9 mouse cellular contexts compared by ENCODE assay signal in genomic region chr6:57823461-57823860, GRCm38 (mm10). TPM values are rescaled to one million over a fixed set of nuclear protein-coding genes. Genes with fewer than 3 reads are reported as not detected.
DNase-seq lines count a peak whose midpoint lies in the region; ATAC-seq and TF ChIP-seq lines count a peak whose summit lies in the region.
"Had no signal": no experiment of that assay in that cellular context is flagged by ENCODE, and none has a peak within 500 bp of the region (broad histone marks: within the 10 kb centered on the region; RNA-seq: fewer than 3 reads in every experiment).

No protein-coding gene starts in this region.

- WGBS in liver, embryonic 11.5 days, result 14% methylated on average over 3 of the region's 3 CpGs
- WGBS in embryonic facial prominence, embryonic 14.5 days, result 26% methylated on average over 3 of the region's 3 CpGs
- 14% methylated on average over 3 of the region's 3 CpGs for WGBS in intestine, embryonic 15.5 days
- 39% methylated on average over 3 of the region's 3 CpGs for WGBS in neural tube, embryonic 12.5 days
- WGBS in thymus, adult 2 months, result 18% methylated on average over 3 of the region's 3 CpGs

- no peak overlapping the region for H3K27ac ChIP-seq in liver, embryonic 11.5 days (ENCODE audit: low read depth, low read length)
- no peak overlapping the region for H3K27ac ChIP-seq in embryonic facial prominence, embryonic 14.5 days (replicated peaks; ENCODE audit: low read depth, low read length)
- H3K27ac ChIP-seq in intestine, embryonic 15.5 days, result no peak overlapping the region
- no peak overlapping the region for H3K27ac ChIP-seq in neural tube, embryonic 12.5 days
- no peak overlapping the region for H3K27ac ChIP-seq in thymus, adult 2 months (ENCODE audit: control insufficient read depth, insufficient read depth, low read length)

- intact Hi-C loops in left cerebral cortex, postnatal 36 days (cut with DNase I), result loop anchor here (5.0 kb wide), 1 partner anchor 121 kb away; the partner anchor contains the start of gene Lancl2

- no peaks in the 10 kb centered on the region for H3K36me3 ChIP-seq in liver, embryonic 11.5 days (ENCODE audit: control insufficient read depth, insufficient read depth, low read length)
- no peaks in the 10 kb centered on the region for H3K36me3 ChIP-seq in embryonic facial prominence, embryonic 14.5 days (ENCODE audit: control insufficient read depth, insufficient read depth, low read length)
- H3K36me3 ChIP-seq in intestine, embryonic 15.5 days, result no peaks in the 10 kb centered on the region
- no peaks in the 10 kb centered on the region for H3K36me3 ChIP-seq in neural tube, embryonic 12.5 days
- no peaks in the 10 kb centered on the region for H3K36me3 ChIP-seq in thymus, adult 2 months (ENCODE audit: control insufficient read depth, insufficient read depth, low read length)

- H3K4me3 ChIP-seq in liver, embryonic 11.5 days (ENCODE audit: low read depth, low read length), result peak overlapping the region; percentile 79
- peak overlapping the region; percentile 84 for H3K4me3 ChIP-seq in embryonic facial prominence, embryonic 14.5 days (ENCODE audit: low read depth, low read length)
- H3K4me3 ChIP-seq in intestine, embryonic 15.5 days (replicated peaks), result no peak overlapping the region
- H3K4me3 ChIP-seq in neural tube, embryonic 12.5 days, result peak overlapping the region; percentile 18; the same call in 1 of the 2 replicates
- no peak overlapping the region for H3K4me3 ChIP-seq in thymus, adult 2 months (ENCODE audit: control insufficient read depth, insufficient read depth, low read length)

- DNase-seq in liver, embryonic 11.5 days (ENCODE audit: low spot score), result no peak
- DNase-seq in liver, result no peak
- no peak for DNase-seq in embryonic facial prominence, embryonic 14.5 days (ENCODE audit: low spot score)
- DNase-seq in left cerebral cortex, postnatal 36 days (ENCODE audit: low spot score in 2 of 2), result no peak
- no peak for DNase-seq in thymus, adult 2 months
- no peak for DNase-seq in c-Kit-positive CD71-positive TER-119-positive erythroid progenitor cells, embryonic 14.5 days (ENCODE audit: low spot score)

- peaks cover 7% of the 10 kb centered on the region; the same call in 1 of the 2 replicates for H3K4me1 ChIP-seq in liver, embryonic 11.5 days (replicated peaks; ENCODE audit: control insufficient read depth, insufficient read depth, low read length)
- H3K4me1 ChIP-seq in embryonic facial prominence, embryonic 14.5 days (ENCODE audit: control insufficient read depth, insufficient read depth, low read length), result no peaks in the 10 kb centered on the region
- H3K4me1 ChIP-seq in intestine, embryonic 15.5 days (replicated peaks), result no peaks in the 10 kb centered on the region
- peaks cover 5% of the 10 kb centered on the region for H3K4me1 ChIP-seq in neural tube, embryonic 12.5 days
- peaks cover 3% of the 10 kb centered on the region for H3K4me1 ChIP-seq in thymus, adult 2 months (replicated peaks; ENCODE audit: control insufficient read depth, insufficient read depth, low read length)

- H3K9me3 ChIP-seq in liver, embryonic 11.5 days (ENCODE audit: control insufficient read depth, low read length), result no peaks in the 10 kb centered on the region
- H3K9me3 ChIP-seq in embryonic facial prominence, embryonic 14.5 days (ENCODE audit: control insufficient read depth, low read length), result no peaks in the 10 kb centered on the region
- no peaks in the 10 kb centered on the region for H3K9me3 ChIP-seq in intestine, embryonic 15.5 days
- H3K9me3 ChIP-seq in neural tube, embryonic 12.5 days, result no peaks in the 10 kb centered on the region

- no peaks in the 10 kb centered on the region for H3K27me3 ChIP-seq in liver, embryonic 11.5 days (replicated peaks; ENCODE audit: control insufficient read depth, insufficient read depth, low read length)
- no peaks in the 10 kb centered on the region for H3K27me3 ChIP-seq in embryonic facial prominence, embryonic 14.5 days (replicated peaks; ENCODE audit: control insufficient read depth, insufficient read depth, low read length)
- H3K27me3 ChIP-seq in intestine, embryonic 15.5 days (replicated peaks), result no peaks in the 10 kb centered on the region
- H3K27me3 ChIP-seq in neural tube, embryonic 12.5 days (replicated peaks), result no peaks in the 10 kb centered on the region
- no peaks in the 10 kb centered on the region for H3K27me3 ChIP-seq in thymus, adult 2 months (ENCODE audit: control insufficient read depth, insufficient read depth, low read length)

- no peak overlapping the region for H3K9ac ChIP-seq in liver, embryonic 11.5 days (ENCODE audit: low read depth, low read length)
- no peak overlapping the region for H3K9ac ChIP-seq in embryonic facial prominence, embryonic 14.5 days (ENCODE audit: low read depth, low read length)
- H3K9ac ChIP-seq in intestine, embryonic 15.5 days, result no peak overlapping the region
- H3K9ac ChIP-seq in neural tube, embryonic 12.5 days, result 0 out of 2 replicates have a peak overlapping the region, but pooled peaks have one; percentile 21

- no peak for ATAC-seq in liver, embryonic 11.5 days (replicated peaks; ENCODE audit: low FRiP score)
- no peak for ATAC-seq in embryonic facial prominence, embryonic 14.5 days (ENCODE audit: low read depth)
- no peak for ATAC-seq in intestine, embryonic 15.5 days
- no peak for ATAC-seq in neural tube, embryonic 12.5 days (ENCODE audit: low FRiP score, low read depth)

- TF ChIP-seq POLR2A in thymus, adult 2 months (IDR thresholded peaks at IDR 0.05; ENCODE audit: control insufficient read depth, extremely low read depth, insufficient read depth, low read length, poor library complexity), result no peak

- H3K4me2 ChIP-seq in liver, embryonic 11.5 days, result peak overlapping the region; percentile 52
- H3K4me2 ChIP-seq in embryonic facial prominence, embryonic 14.5 days (ENCODE audit: low read depth, low read length), result peak overlapping the region; percentile 59
- peak overlapping the region; percentile 30; the same call in 1 of the 2 replicates for H3K4me2 ChIP-seq in intestine, embryonic 15.5 days (replicated peaks)
- peak overlapping the region; percentile 65 for H3K4me2 ChIP-seq in neural tube, embryonic 12.5 days (replicated peaks)

- TF ChIP-seq CTCF in thymus, adult 2 months (IDR thresholded peaks at IDR 0.05; ENCODE audit: borderline replicate concordance, control insufficient read depth, extremely low read depth, insufficient read depth, low read length, poor library complexity), result no peak

RNA-seq across cellular contexts. Expression of gene Vopp1, which starts 1.5 kb away (rescaled TPM):
- 23.8 and 24.3 TPM in 2 replicates for polyA plus RNA-seq in liver, embryonic 11.5 days (2014; fragmentation: Nextera tagmentation; extraction: Ambion mirVana)
- 25.2 and 26.6 TPM in 2 replicates for polyA plus RNA-seq in embryonic facial prominence, embryonic 14.5 days (2014; fragmentation: Nextera tagmentation; extraction: Ambion mirVana)
- polyA plus RNA-seq in intestine, embryonic 15.5 days (2015; fragmentation: Nextera tagmentation; extraction: Ambion mirVana), result 30.9 and 32.3 TPM in 2 replicates
- polyA plus RNA-seq in neural tube, embryonic 12.5 days (2016; fragmentation: Nextera tagmentation; extraction: Ambion mirVana), result 111 and 116 TPM in 2 replicates
- 100 to 1,000 TPM; 131 to 139 TPM for total RNA-seq in left cerebral cortex, postnatal 36 days (2021)
- 16.2 and 18.4 TPM in 2 replicates for polyA plus RNA-seq in thymus, adult 2 months (2012; rRNA removed)

RNA-seq across cellular contexts. Expression of gene Vmn1r21, which starts 26.7 kb away (rescaled TPM):
- not detected in 2 replicates for polyA plus RNA-seq in liver, embryonic 11.5 days (2014; fragmentation: Nextera tagmentation; extraction: Ambion mirVana)
- polyA plus RNA-seq in embryonic facial prominence, embryonic 14.5 days (2014; fragmentation: Nextera tagmentation; extraction: Ambion mirVana), result not detected in 2 replicates
- not detected in 2 replicates for polyA plus RNA-seq in intestine, embryonic 15.5 days (2015; fragmentation: Nextera tagmentation; extraction: Ambion mirVana)
- polyA plus RNA-seq in neural tube, embryonic 12.5 days (2016; fragmentation: Nextera tagmentation; extraction: Ambion mirVana), result not detected in 2 replicates
- total RNA-seq in left cerebral cortex, postnatal 36 days (2021), result not detected
- not detected in 2 replicates for polyA plus RNA-seq in thymus, adult 2 months (2012; rRNA removed)
- total RNA-seq: left cerebral cortex, postnatal 10 days had no signal

Comparison
In these comparisons a context has a peak if more than half of its experiments do, and no peak if none do; other contexts are left out.
1. H3K4me3 ChIP-seq: peak in liver, embryonic 11.5 days (single experiment), embryonic facial prominence, embryonic 14.5 days (single experiment) and neural tube, embryonic 12.5 days (single experiment); none in intestine, embryonic 15.5 days (single experiment) and thymus, adult 2 months (single experiment).
2. Peak in every context shown above with its lines, with median percentiles within 50 percentile points of each other: H3K4me2 ChIP-seq.